Mouse (Mus musculus): ENCODE results near the gene Esrra.

DNA sequence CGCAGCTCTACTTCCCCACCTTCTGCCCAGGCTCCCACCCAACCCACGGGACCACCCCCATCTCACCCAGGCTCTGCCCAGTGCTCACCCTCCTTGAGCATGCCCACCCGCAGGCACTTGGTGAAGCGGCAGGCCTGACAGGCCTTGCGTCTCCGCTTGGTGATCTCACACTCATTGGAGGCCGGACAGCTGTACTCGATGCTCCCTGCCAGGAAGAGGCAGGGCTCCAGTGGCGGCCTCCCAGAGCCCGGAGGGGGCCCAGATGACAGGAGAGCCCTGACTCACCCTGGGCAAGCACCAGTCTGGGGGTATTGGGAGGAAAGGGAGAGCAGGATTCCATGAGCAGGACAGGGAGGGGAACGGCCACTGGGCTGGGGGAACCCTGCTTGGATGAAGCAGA lies 7.6 kb downstream of the Esrra start:
- TF ChIP-seq POLR2A (IDR thresholded peaks at IDR 0.05; ENCODE audit: borderline replicate concordance, insufficient read depth, low read length): no peak
- TF ChIP-seq CTCF (IDR thresholded peaks at IDR 0.05; ENCODE audit: borderline replicate concordance, insufficient read depth, low read depth, low read length): no peak

All from cerebellum, adult 2 months (tissue).